Mouse (Mus musculus) heart, postnatal 0 days (tissue): ENCODE results near the gene Rpl18a.

Source experiments
- CTCF ChIP-seq: IDR thresholded peaks from 2 replicates; pipeline ENCODE4 v1.5.1; 2016; ENCODE audit warnings: antibody characterized with exemption, control low read depth, low read depth
- EP300 ChIP-seq: IDR thresholded peaks from 2 replicates; pipeline ENCODE4 v1.6.1; 2016; ENCODE audit warnings: antibody characterized with exemption, low read depth

DNA sequence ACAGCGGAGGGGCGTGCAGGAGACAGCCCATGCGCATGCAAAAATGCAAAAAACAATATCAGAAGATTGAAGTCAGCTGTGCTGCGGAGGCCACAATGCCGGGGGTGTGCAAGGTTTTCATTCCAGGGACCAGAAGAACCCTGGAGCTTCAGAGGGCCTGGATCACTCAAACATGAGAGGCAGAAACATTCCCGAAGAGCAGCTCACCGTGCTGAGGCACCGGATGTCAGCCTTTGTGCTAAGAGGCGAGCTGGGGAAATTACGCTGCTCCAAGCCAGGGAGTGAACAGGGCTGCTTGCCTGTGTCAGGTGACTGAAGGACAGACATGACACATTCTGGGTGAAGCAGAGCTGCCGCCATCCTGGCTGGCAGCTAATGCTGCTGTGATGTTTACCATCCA lies 16.7 kb downstream of the Rpl18a start:
- TF ChIP-seq EP300 (no peak), CTCF (no peak)
